Mouse (Mus musculus): ENCODE data around the gene Clec16a.
A peak's percentile ranks its signal among the peaks of the same experiment; 100 is the strongest.

Gene Clec16a

GRCm38 (mm10) chr16:10581234-10581898, 36.2 kb downstream of the Clec16a start:
- no peak for DNase-seq (ENCODE audit: low read depth, low spot score)

GRCm38 (mm10) chr16:10585165-10585564, 40.0 kb downstream of the Clec16a start:
- no peak for DNase-seq (ENCODE audit: low read depth, low spot score)

GRCm38 (mm10) chr16:10586546-10586945, 41.4 kb downstream of the Clec16a start:
- peak; percentile 18 for DNase-seq (ENCODE audit: low read depth, low spot score)

GRCm38 (mm10) chr16:10599888-10600740, 55.0 kb downstream of the Clec16a start:
- no peak for DNase-seq (ENCODE audit: low read depth, low spot score)

- DNase-seq (ENCODE audit: low read depth, low spot score) = no peak
Measured at GRCm38 (mm10) chr16:10607802-10608201, 62.7 kb downstream of the Clec16a start.

GRCm38 (mm10) chr16:10609921-10610320, 64.8 kb downstream of the Clec16a start:
- no peak for DNase-seq (ENCODE audit: low read depth, low spot score)

- DNase-seq (ENCODE audit: low read depth, low spot score) = no peak
Measured at GRCm38 (mm10) chr16:10610801-10611200, 65.7 kb downstream of the Clec16a start.

- DNase-seq (ENCODE audit: low read depth, low spot score) = no peak
Measured at GRCm38 (mm10) chr16:10611306-10611705, 66.2 kb downstream of the Clec16a start.

GRCm38 (mm10) chr16:10613996-10614395, 68.9 kb downstream of the Clec16a start:
- DNase-seq (ENCODE audit: low read depth, low spot score) = no peak

- no peak for DNase-seq (ENCODE audit: low read depth, low spot score)
Measured at GRCm38 (mm10) chr16:10620961-10621614, 75.9 kb downstream of the Clec16a start.

GRCm38 (mm10) chr16:10621710-10622109, 76.6 kb downstream of the Clec16a start:
- no peak for DNase-seq (ENCODE audit: low read depth, low spot score)

- DNase-seq (ENCODE audit: low read depth, low spot score) = no peak
Measured at GRCm38 (mm10) chr16:10626116-10626515, 81.0 kb downstream of the Clec16a start.

- no peak for DNase-seq (ENCODE audit: low read depth, low spot score)
Measured at GRCm38 (mm10) chr16:10627136-10627668, 82.1 kb downstream of the Clec16a start.

- no peak for DNase-seq (ENCODE audit: low read depth, low spot score)
Measured at GRCm38 (mm10) chr16:10628030-10628555, 83.0 kb downstream of the Clec16a start.

- DNase-seq (ENCODE audit: low read depth, low spot score) = no peak
Measured at GRCm38 (mm10) chr16:10628960-10629359, 83.8 kb downstream of the Clec16a start.

- no peak for DNase-seq (ENCODE audit: low read depth, low spot score)
Measured at GRCm38 (mm10) chr16:10629361-10629760, 84.2 kb downstream of the Clec16a start.

- no peak for DNase-seq (ENCODE audit: low read depth, low spot score)
Measured at GRCm38 (mm10) chr16:10634940-10635339, 89.8 kb downstream of the Clec16a start.

GRCm38 (mm10) chr16:10637898-10638297, 92.8 kb downstream of the Clec16a start:
- no peak for DNase-seq (ENCODE audit: low read depth, low spot score)

- DNase-seq (ENCODE audit: low read depth, low spot score) = no peak
Measured at GRCm38 (mm10) chr16:10639111-10639889, 94.2 kb downstream of the Clec16a start.

- peak; percentile 73 for DNase-seq (ENCODE audit: low read depth, low spot score)
Measured at GRCm38 (mm10) chr16:10640041-10640440, 94.9 kb downstream of the Clec16a start.

GRCm38 (mm10) chr16:10641146-10641545, 96.0 kb downstream of the Clec16a start:
- no peak for DNase-seq (ENCODE audit: low read depth, low spot score)

Data from A20 (cell line).